Mouse (Mus musculus): ENCODE results near the gene Ribc1.

Gene Ribc1

DNA sequence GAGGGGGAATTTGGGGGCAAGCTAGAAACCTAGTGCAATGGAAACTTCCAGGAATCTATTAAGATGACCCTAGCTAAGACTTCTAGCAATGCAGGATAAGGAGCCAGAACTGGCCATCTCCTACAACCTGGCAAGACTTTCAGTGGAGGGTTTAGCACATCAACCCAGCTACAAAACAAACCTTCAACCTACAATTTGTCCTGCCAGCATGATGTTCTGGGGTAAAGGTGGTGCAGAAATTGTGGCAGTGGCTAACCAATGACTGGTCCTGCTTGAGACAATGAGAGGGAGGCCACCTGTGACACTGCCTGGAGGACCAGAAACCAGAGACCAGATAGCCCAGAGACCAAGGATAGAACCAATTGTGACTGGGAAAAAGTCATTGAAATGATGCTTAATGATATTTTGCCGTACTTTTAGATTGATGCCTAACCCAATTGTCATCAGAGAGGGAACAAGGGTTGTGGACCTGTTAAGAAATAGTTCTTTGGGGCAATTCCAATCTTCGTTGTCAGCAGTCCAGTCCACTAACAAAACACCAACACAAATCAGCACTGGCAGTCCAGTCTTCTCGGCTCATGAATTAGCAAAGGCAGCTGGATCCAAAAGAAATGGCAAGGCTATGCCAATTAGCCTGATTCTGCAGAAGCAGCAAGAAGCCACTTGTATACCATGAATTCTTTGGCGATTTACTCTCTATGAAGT is 16.9 kb downstream of the Ribc1 start:
- Histone ChIP-seq H3K27me3 (ENCODE audit: control insufficient read depth, insufficient read depth, low read length, poor library complexity, severe bottlenecking) (no peaks in the 10 kb centered on the region), H3K36me3 (ENCODE audit: control insufficient read depth, insufficient read depth, low read length, poor library complexity, severe bottlenecking) (no peaks in the 10 kb centered on the region; the same call in 1 of the 2 replicates)
- DNase-seq (ENCODE audit: low read depth, low spot score), result no peak
